Mouse (Mus musculus): ENCODE results near the gene Gpnmb.

The Gpnmb gene

DNA sequence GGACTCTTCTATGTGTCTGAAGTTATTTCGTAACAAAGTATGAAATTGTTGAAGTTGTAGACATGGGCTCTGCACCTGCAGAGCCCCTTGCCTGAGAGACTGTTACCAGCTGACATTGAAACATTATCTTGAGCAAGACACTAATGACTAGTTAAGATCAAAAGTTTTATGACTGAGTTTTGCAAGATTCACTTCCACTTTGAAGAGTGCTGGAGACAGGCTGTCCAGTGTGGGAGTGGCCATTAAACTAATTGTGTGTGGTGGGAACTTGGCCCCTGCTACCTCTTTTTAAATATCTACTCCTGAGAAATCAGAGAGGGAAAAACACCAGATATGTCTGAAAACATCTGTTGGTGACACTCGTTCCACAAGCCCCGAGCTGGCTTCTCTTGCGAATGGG, 5.1 kb upstream of the Gpnmb start:
- no peak for DNase-seq (ENCODE audit: low read depth, low spot score)

DNA sequence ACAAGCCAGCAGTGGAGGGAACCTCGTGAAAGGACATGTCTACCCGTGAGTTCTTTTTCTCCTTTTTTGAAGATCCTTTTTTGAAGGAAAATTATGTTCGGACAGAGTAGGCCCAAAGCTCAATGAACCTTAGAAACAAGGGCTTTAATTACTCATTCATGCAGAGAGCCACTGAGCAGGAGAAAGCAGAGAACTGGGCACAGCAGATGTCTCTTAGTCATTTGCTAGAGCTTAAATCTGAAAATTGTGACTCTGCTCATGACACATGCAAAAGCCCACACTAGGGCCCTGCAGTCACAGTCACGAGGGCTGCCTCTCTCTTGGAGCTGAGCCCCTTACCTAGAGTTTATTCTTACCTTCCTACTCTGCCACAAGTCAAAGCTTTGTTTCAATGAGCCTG, 3.6 kb upstream of the Gpnmb start:
- no peak for DNase-seq (ENCODE audit: low read depth, low spot score)

DNA sequence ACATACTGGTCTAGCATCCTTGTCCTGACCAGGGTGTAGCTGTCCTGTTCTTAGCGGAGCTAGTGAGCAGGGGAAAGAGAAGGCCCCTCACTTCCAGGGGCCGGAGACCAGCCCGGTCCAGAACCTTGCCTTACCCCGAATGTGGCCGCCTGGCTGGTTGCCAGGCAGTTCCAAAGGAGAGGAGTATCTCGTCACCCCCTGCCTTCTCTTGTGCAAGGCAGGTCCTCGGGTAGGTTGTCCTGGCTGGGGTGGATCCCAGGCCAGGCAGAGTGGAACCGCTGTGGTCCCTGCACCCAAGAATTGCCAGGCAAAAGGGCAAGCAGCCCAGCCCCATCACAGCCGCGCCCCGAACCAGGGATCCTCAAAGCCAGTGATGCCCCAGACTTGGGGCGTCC, 919 bp downstream of the Gpnmb start:
- DNase-seq (ENCODE audit: low read depth, low spot score) = no peak

DNA sequence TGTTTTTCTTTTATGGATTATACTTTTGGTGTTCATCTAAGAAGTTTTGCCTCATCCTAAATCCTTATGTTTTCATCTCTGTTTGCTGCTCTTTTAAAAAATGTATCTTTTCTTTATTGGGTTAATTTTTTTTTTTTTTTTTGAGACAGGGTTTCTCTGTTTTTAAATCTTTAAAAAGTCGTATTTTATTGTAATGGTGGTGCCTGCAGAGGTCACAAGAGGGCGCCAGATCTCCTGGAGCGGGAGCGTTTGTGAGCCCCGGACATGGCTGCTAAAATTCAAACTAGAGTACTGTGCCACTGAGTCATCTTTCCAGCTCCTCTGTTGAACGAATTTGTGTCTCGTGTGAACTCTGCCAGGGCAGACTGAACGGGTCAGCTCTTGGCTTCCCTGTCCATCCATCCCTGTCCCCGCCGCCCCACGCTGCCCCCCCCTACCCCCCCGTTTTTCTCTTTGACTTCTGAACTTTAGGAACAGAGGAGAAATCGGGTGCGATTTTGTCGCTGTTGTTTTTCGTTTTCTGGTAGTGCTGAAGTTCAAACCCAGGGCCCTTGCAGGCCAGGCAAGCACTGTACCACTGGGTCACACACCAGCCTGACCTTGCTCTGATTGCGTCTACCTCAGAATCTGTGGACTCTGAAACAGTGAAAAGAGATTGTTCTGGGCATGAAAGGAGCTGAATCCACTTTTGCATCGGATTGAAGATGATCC, 3.3 kb downstream of the Gpnmb start:
- DNase-seq (ENCODE audit: low read depth, low spot score) = peak; percentile 23

DNA sequence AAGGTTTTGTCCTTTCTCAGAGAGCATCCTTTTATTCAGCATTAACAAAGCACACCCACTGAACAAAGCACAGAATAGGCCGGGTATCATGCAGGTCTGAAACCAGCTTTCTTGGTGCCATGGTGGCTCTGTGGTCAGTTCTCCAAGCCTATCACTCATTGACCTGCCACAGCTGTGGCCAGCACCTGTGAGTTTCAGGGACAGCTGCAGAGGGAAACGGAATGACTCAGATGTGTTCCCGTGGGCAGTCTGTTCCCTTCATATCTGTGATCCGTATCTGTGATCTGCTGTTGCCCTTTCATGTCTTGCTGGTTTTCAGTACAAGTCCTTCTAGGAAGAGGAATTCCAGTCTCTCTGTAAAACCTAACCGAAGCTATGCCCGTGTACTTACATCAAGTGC, 10.2 kb downstream of the Gpnmb start:
- DNase-seq (ENCODE audit: low read depth, low spot score) = no peak

DNA sequence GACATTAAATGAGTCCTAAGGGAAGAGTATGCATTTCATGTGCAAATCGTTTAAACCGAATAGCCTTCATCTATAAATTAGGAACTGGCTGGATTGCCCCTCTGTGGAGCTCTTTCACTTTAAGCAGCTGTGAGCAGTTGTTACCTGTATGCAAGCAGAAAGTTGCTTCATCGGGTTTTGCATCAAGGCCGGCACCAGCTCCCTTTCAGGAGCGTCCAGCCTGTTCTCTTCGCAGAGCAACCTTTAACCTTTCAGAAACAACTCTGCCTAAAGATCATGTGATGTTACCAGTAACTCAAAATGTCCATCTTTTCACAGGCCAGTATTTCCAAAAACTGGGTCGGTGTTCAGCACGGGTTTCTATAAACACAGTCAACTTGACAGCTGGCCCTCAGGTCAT, 10.6 kb downstream of the Gpnmb start:
- DNase-seq (ENCODE audit: low read depth, low spot score) = no peak

DNA sequence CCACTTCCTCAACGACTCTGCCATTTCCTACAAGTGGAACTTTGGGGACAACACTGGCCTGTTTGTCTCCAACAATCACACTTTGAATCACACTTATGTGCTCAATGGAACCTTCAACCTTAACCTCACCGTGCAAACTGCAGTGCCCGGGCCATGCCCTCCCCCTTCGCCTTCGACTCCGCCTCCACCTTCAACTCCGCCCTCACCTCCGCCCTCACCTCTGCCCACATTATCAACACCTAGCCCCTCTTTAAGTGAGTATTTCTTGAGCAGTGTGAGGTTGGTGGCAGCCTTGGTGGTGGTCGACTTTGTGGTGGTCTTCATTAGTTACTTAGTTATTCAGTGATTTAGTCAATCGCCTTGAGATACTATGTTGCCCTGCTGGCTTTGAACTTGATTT, 11.5 kb downstream of the Gpnmb start:
- DNase-seq (ENCODE audit: low read depth, low spot score) = no peak

DNA sequence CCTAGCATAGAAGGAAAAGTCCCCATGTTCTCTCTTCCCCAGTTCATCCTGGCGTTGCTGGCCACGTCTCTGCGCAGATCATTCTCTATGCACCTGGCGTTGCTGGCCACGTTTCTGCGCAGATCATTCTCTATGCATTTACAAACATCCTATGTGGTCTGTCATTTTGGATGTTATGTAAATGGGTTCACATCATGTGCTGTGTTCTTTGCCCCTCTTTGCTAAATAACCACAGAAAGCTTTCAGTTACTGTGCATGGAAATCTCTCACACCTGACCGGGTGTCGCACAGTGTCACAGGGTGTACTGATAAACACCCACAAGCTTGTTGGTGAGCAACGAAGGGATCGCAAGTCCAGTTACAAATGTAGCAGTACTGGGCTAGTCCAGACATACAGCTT, 12.0 kb downstream of the Gpnmb start:
- DNase-seq (ENCODE audit: low read depth, low spot score) = no peak

DNA sequence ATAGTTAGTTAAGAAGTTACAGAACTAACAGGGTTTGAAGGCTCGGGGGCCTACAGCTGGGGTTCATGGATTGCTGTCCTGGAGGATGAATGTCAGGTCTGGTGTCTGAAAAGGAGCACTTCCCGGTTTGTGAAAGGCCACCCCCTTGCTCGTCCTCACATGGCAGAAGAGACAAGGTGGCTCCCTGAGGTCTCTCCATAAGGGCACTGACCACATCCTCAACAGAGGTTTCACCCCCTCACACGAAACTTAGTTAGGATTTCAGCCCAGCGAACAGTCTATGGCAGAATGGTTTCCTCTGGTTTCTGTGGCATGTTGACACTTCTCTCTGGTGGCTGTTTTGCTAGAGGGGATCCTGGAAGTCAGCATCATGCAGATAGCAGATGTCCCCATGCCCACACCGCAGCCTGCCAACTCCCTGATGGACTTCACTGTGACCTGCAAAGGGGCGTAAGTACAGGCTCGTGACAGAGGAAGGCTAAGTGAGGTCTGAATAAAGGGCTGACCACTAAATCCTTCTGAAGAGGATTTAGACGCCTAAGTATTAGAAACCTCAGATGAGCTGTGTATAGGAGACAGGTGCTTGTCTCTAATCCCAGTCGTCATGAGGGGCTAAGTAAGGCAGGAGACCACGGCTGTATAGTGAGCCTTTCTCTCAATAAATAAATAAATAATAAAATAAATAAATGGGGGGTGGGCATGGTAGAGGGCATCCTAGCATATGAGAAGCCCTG, 14.5 kb downstream of the Gpnmb start:
- no peak for DNase-seq (ENCODE audit: low read depth, low spot score)

DNA sequence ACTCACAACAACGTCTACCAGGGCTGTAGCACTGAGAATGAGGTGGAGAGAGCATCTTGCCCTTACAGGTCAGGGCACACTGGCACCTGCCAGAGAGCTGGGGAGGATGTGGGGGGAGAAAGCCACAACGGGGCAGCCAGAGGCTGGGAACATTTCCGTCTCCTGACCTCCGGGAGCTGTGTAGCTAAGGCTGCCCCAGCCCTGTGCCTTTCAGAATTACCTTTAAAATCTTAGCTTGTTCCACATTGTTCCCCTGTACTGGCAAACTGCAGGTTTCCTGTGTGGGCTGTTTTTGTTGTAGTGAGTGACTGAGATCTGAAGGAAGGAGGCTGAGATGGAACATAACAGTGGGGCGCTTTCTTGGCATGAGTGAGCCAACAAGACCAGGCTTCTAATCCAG, 15.8 kb downstream of the Gpnmb start:
- no peak for DNase-seq (ENCODE audit: low read depth, low spot score)

DNA sequence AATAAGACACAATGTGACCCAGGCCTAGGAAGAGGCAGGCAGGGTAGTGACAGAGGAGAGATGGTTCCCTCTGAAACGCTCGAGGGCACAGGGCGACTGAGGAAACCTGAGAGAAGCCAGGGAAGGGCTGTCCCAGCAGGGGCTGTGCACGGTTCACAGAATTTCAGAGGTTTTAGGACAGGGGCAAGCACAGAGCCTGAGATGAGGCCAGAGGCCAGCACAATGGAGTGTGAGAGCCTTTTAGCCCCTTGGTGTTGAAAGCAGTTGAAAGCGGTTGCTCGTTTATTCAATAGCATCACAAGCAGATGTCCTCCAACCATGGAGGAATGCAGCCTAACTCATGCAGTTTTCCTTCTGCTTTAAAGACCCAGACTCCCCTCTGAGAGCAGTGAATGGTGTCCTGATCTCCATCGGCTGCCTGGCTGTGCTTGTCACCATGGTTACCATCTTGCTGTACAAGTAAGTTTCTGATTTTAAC, 18.9 kb downstream of the Gpnmb start:
- DNase-seq (ENCODE audit: low read depth, low spot score) = no peak

DNA sequence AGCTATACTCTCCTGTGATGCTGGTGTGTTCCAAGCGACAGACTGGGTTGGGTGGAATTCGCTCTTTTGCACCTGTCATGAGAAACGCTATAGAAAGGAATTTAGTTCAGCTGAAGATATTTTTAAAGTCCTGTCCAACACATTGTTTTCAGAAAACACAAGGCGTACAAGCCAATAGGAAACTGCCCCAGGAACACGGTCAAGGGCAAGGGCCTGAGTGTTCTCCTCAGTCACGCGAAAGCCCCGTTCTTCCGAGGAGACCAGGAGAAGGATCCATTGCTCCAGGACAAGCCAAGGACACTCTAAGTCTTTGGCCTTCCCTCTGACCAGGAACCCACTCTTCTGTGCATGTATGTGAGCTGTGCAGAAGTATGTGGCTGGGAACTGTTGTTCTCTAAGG, 19.7 kb downstream of the Gpnmb start:
- no peak for DNase-seq (ENCODE audit: low read depth, low spot score)

DNA sequence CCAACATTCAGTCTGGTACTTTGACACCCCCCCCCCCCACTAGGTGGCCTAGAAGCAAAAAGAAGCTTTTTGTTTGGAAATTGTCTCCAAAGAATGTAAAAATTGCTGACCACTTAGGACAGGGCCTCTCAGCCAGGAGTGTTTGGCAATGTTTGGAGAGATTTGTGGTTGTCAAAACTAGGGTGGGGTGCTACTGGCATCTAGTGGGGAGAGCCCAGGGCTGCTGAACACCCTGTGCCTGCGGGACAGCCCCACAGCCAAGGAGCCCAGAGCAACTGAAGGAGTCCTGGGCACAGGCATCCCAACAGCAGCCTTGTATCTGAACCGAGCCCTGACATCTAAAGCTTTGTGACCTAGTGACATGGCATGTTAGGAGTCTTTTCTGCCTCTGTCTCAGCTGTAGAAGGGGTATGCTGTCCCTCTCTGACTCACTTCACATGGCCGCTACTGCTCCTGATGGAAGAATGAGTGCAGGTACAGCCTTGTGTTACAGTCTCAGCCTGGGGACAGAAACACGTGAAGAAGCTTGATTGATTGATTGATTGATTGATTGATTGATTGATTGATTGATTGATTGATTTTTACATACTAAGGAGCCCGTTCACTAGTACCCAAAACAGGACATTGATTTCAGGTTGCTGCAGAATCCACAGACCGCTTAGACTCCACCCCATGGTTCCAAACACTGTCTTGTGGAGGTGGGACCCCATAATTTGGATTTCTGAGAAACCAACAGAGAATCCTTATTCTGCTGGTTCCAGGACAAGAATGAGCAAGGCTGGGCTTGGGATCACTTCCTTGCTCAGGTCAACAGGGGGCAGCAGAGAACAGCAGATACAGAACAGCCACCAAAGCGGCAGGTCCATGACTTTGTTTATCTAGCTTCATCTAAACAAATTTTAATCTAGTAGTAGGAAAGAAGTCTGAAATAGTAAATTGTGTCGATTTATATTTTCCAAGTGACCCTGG, 21.0 kb downstream of the Gpnmb start:
- DNase-seq (ENCODE audit: low read depth, low spot score) = peak; percentile 34

DNA sequence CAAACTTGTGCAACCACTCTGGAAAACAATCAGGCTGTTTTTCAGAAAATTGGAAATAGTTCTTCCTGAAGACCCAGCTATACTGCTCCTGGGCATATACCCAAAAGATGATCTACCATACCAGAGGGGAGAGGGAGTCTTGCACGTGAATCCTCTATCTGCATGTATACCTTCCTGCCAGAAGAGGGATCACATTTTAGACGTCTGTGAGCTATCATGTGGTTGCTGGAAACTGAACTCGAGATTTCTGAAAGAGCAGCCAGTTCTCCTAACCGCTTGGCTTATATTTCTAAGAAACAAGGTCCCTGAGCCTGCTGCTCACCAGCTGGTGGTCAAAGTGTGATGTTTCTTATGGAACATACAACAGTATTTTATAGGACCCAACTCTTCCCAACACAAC, 32.0 kb downstream of the Gpnmb start:
- no peak for DNase-seq (ENCODE audit: low read depth, low spot score)

DNA sequence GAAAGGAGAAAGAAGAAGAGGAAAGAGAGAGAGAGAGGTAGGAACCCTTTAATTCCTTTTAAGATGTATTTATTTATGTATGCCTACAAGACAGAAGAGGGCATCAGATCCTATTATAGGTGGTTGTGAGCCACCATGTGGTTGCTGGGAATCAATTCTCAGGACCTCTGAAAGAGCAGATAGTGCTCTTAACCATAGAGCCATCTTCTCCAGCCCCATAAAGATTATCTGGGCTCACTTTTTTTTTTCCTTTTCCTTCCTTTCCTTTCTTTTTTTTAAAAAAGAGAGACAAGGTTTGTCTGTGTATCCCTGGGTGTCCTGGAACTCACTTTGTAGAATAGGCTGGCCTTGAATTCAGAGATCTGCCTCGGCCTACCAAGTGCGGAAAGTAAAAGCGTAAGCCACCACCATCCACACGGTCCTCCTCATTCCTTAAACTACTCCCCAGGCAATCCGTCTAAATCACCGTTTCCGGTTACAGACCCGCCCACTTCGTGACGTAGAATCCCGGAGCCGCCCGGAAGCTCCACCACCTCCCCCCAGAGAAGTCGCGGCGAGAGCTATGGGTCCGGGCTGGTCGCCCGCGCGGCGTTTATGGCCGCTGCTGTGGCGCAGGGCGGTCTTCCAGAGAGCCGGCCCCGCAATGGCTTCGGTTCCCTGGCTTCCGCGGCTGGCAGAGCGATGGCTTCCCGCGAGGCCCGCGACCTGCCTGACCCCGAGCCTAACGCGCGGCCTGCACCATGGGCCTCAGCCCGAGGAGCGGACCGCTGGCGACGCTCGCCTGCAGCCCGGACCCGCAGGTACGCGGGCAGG, 37.2 kb downstream of the Gpnmb start, which contains the start of gene Malsu1:
Gene Malsu1, plus strand, starts transcription at position 492 of the 813 bp plus-strand sequence.
- peak; percentile 89 for DNase-seq (ENCODE audit: low read depth, low spot score)

DNA sequence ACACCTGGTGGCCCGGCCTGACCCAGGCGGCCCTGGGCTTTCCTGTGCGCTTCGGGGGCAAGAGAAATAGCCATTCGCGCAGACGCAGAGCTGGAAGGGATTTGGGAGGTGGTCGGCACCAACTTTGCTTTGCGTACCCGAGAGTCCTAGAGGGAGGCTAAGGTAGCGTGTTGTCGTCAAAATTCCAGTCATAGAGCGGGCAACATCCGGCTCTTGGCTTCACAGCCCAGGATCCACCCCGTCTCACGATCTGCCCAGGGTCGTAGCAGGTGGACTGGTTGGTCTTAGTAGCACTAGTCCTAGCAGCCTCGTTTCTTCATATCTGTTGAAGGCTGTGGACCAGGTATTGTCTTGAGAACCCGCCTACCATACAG, 37.8 kb downstream of the Gpnmb start:
- DNase-seq (ENCODE audit: low read depth, low spot score) = no peak

DNA sequence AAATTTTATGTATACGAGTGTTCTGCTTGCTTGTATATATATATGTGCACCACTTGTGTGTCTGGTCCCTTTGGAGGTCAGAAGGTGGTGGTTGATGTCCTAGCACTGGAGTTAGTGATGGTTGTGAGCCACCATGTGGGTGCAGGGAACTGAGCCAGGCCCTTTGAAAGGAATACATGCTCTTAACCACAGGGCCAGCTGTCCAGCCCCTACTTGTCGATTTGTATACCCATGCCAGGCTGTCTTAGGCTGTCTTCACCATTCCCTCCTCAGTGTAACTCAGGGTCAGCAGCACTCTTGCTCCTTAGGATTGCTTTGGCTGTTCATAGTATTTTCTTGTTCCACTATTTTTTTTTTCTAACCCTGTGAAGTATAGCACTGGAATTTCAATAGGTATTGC, 41.5 kb downstream of the Gpnmb start:
- DNase-seq (ENCODE audit: low read depth, low spot score) = no peak

DNA sequence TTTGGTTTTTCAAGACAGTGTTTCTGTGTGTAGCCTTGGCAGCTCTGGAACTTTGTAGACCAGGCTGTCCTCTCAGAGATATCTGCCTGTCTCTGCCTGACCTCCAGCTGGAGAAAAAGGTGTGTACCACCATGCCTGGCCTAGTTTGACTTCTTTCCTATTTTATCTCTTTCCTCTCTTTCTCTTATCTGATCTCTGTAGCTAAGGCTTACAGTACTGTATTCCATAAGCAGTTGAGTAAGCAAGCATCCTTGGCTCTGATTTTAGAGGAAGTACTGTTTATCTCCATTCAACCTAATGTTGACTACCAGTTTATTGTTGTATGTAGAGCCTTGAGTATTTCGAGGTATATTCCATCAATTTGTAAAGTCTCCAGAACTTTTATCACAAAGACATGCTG, 43.0 kb downstream of the Gpnmb start:
- DNase-seq (ENCODE audit: low read depth, low spot score) = no peak

DNA sequence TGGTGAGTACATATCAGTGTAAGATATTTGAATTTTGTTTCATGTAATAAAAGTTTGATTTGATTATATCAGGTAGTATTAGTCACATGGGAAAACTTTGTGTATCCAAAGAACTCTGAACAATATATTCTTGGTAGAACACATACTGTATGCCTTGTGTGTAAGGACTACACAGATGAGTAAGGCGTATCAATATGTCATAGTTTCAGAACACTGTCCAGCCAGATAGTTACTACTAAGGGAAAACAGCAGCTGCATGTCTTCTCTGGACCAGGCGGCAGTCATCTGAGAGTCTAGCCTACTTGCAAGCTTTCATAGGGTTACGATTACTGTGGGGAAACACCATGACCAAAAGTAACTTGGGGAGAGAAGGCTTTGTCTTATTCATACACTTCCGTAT, 46.7 kb downstream of the Gpnmb start:
- no peak for DNase-seq (ENCODE audit: low read depth, low spot score)

DNA sequence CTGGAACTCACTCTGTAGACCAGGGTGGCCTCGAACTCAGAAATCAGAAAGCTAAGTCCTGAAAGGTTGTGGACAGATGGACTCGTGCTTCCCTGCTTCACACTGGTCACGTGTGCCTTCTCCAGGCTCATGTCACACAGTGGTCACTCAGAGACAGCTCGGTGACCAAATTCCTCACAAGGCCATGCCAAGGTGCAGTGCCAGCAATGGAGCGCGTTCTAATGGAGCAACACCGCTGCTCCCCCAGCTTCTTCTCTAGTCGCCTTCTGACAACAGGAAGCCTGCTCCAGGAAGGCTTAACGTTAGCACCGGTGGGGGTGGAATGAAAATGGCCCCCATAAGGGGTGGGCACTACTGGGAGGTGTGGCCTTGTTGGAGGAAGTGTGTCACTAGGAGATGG, 58.6 kb downstream of the Gpnmb start:
- DNase-seq (ENCODE audit: low read depth, low spot score) = no peak

DNA sequence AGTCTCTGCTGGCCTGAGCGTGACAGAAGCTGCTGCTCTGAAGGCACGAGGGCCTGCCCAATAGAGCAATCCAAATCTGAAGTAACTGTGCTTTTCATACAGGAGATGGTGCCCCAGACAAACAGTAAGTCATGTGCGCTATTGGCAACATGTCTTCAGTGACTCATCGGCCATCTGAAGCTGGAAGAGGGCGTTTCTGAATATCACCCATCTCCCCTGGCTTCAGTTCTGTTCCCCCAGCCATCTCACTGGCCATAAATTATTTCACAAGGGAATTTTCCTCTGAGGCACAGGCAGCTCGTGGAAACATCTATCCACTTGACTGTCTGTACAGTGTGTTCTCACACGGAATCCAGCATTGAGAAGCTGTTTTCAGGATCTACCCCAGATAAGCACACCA, 60.1 kb downstream of the Gpnmb start:
- no peak for DNase-seq (ENCODE audit: low read depth, low spot score)

Measured in retina, adult 2 months (tissue).